Mouse (Mus musculus) E14TG2a.4 (cell line): ENCODE measurements around the gene Zfp280b.

Experiments
- CTCF ChIP-seq: conservative IDR thresholded peaks from 2 replicates; pipeline ENCODE4 v1.5.1; 2014; ENCODE audit warnings: low read length
- POU5F1 ChIP-seq: IDR thresholded peaks from 2 replicates; pipeline ENCODE4 v1.6.1; 2014; ENCODE audit warnings: low read length, borderline replicate concordance

DNA sequence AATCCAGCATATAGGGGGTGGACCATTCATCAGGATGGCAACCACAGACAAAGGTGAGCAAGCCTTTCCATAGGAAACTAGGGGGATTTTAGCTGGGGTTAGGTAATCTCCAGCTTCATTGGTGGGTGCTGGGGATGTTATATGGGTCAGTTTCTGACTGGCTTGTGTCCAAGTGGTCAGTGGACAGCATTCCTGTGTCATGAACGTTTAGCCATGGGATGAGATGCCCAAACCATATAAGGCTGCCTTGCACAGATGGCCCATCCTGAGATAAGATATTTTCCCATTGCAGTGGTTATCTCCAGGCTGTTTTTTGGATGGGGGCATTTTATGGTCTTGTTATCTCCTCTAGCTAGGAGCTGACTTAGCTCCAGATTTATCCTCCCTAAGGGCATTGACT, 14.3 kb downstream of the Zfp280b start:
- TF ChIP-seq CTCF (no peak), POU5F1 (no peak)
